Mouse (Mus musculus) forebrain, embryonic 14.5 days (tissue): ENCODE data around the gene Wnt3. TPM values are rescaled to one million over a fixed set of nuclear protein-coding genes. Genes with fewer than 3 reads are reported as not detected.

Source experiments
- ATAC-seq: fragments of 200-750 bp; cut with Nextera tagmentation; 2 replicates; pipeline ENCODE4 v1.8.0; 2017; ENCODE audit warnings: mild to moderate bottlenecking, moderate library complexity
- DNase-seq: peaks from one replicate; pipeline ENCODE4 v3.0.0-alpha.2; 2015; ENCODE audit warnings: low spot score
- H3K27ac ChIP-seq: fragments of 300-500 bp; sonication (generic); 2 replicates; pipeline ENCODE4 v1.5.1; 2014; ENCODE audit warnings: low read depth, mild to moderate bottlenecking, control low read depth, low read length, moderate library complexity
- H3K27me3 ChIP-seq: fragments of 300-500 bp; sonication (generic); replicated peaks from 2 replicates; pipeline ENCODE4 v1.6.1; 2014; ENCODE audit warnings: low read length, control low read depth, mixed read lengths; ENCODE audit not compliant: control insufficient read depth, insufficient read depth
- H3K36me3 ChIP-seq: fragments of 300-500 bp; sonication (generic); 2 replicates; pipeline ENCODE4 v1.6.1; 2014; ENCODE audit warnings: low read length, control low read depth; ENCODE audit not compliant: control insufficient read depth, insufficient read depth
- H3K4me1 ChIP-seq: fragments of 300-500 bp; sonication (generic); 2 replicates; pipeline ENCODE4 v1.6.1; 2014; ENCODE audit warnings: antibody characterized with exemption, low read length, control low read depth; ENCODE audit not compliant: control insufficient read depth, insufficient read depth
- H3K4me2 ChIP-seq: fragments of 300-500 bp; sonication (generic); 2 replicates; pipeline ENCODE4 v1.6.1; 2014; ENCODE audit warnings: mild to moderate bottlenecking, control low read depth, low read length
- H3K4me3 ChIP-seq: fragments of 300-500 bp; sonication (generic); 2 replicates; pipeline ENCODE4 v1.5.1; 2014; ENCODE audit warnings: low read depth, low read length, control low read depth
- H3K9ac ChIP-seq: fragments of 300-500 bp; sonication (generic); 2 replicates; pipeline ENCODE4 v1.6.1; 2014; ENCODE audit warnings: mild to moderate bottlenecking, low read length, control low read depth, moderate library complexity
- H3K9me3 ChIP-seq: fragments of 300-500 bp; sonication (generic); replicated peaks from 2 replicates; pipeline ENCODE4 v1.6.1; 2016; ENCODE audit warnings: low read length, control low read depth, mixed read lengths; ENCODE audit not compliant: control insufficient read depth
- WGBS: fragments of 180-500 bp; shearing (Covaris S2); extraction: QIAGEN DNeasy Blood & Tissue Kit; methylation state at CpG from one replicate; pipeline ENCODE4 v1.1.7; 2014; 5-methylcytosine and 5-hydroxymethylcytosine counted together
- polyA plus RNA-seq: library from polyadenylated mRNA; unstranded; fragments of >200 nt; fragmentation: Nextera tagmentation; extraction: Ambion mirVana; gene quantifications from 2 replicates; pipeline ENCODE4 v1.2.1, GENCODE M21; 2014

The Wnt3 gene
- polyA plus RNA-seq, 1 experiment from 2014 or later = 6.6 TPM

- 83% methylated on average over 13 of the region's 13 CpGs for WGBS
- H3K9ac ChIP-seq = no peak overlapping the region
- peaks cover 16% of the 10 kb centered on the region for H3K27me3 ChIP-seq
- H3K4me1 ChIP-seq = no peaks in the 10 kb centered on the region
- no peak overlapping the region for H3K27ac ChIP-seq
- DNase-seq (no peak), ATAC-seq (no peak)
- 0 out of 2 replicates have a peak, but pooled peaks cover under 1% of the 10 kb centered on the region for H3K36me3 ChIP-seq
- no peak overlapping the region for H3K4me2 ChIP-seq
- no peaks in the 10 kb centered on the region for H3K9me3 ChIP-seq
- H3K4me3 ChIP-seq = no peak overlapping the region
Measured at GRCm38 (mm10) chr11:103815986-103816385, 42.0 kb downstream of the Wnt3 start.

GRCm38 (mm10) chr11:103816719-103817118 is 42.8 kb downstream of the Wnt3 start:
- H3K4me2 ChIP-seq = no peak overlapping the region
- ATAC-seq (no peak), DNase-seq (no peak)
- WGBS = 83% methylated on average over 8 of the region's 8 CpGs
- H3K4me3 ChIP-seq = no peak overlapping the region
- peaks cover 6% of the 10 kb centered on the region for H3K36me3 ChIP-seq
- no peak overlapping the region for H3K27ac ChIP-seq
- H3K9ac ChIP-seq = no peak overlapping the region
- no peaks in the 10 kb centered on the region for H3K4me1 ChIP-seq
- H3K9me3 ChIP-seq = no peaks in the 10 kb centered on the region
- H3K27me3 ChIP-seq = peaks cover 8% of the 10 kb centered on the region

DNA sequence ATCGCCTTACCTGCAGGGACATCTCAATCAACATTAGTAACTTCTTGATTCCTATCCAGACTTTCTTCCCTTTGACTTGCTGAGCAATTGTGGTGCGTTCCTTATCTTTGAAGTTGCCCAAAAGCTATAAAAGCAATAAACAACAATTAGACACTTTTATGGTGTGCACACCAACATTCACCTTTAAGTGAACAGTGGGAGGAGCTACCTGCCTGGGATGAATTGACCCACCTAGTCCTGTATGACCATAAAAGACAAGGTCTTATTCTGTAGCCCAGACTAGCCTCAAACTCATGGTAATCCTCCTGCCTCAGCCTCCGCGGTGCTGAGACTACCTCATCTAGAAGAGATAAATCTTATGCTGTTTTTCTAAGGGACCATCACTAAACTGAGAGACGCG is 53.3 kb downstream of the Wnt3 start:
- H3K4me2 ChIP-seq = no peak overlapping the region
- WGBS = over 99% methylated on average over 6 of the region's 6 CpGs
- H3K27ac ChIP-seq = no peak overlapping the region
- ATAC-seq (no peak), DNase-seq (no peak)
- no peaks in the 10 kb centered on the region for H3K4me1 ChIP-seq
- no peaks in the 10 kb centered on the region for H3K27me3 ChIP-seq
- H3K9ac ChIP-seq = no peak overlapping the region
- H3K36me3 ChIP-seq = peaks cover 39% of the 10 kb centered on the region
- no peaks in the 10 kb centered on the region for H3K9me3 ChIP-seq
- H3K4me3 ChIP-seq = no peak overlapping the region

- H3K9me3 ChIP-seq = no peaks in the 10 kb centered on the region
- H3K4me1 ChIP-seq = no peaks in the 10 kb centered on the region
- H3K9ac ChIP-seq = no peak overlapping the region
- DNase-seq (no peak), ATAC-seq (no peak)
- no peak overlapping the region for H3K27ac ChIP-seq
- WGBS = 81% methylated on average over 7 of the region's 7 CpGs
- H3K36me3 ChIP-seq = peaks cover 24% of the 10 kb centered on the region
- no peak overlapping the region for H3K4me2 ChIP-seq
- no peaks in the 10 kb centered on the region for H3K27me3 ChIP-seq
- no peak overlapping the region for H3K4me3 ChIP-seq
Measured at GRCm38 (mm10) chr11:103828866-103829265, 54.9 kb downstream of the Wnt3 start.

DNA sequence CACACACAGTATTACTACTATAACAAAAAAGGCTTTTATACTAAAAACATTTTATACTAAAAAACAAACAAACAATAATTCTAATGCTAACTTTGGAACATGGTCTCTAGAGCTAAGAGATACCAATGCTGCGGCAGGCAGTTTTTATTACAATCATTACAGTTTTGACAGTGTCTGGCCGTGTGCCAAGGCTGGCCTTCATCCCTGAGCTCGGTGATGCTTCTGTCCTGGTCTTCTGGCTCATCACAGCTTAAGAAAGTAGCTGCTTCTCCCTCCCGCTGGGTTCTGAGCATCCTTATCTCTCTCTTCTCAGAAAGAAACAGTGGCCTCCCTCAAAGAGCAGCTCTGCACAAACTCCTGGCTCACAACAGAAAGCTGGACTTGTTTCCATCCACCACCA is 56.0 kb downstream of the Wnt3 start:
- Histone ChIP-seq H3K36me3 (peaks cover 18% of the 10 kb centered on the region; the same call in 1 of the 2 replicates), H3K4me3 (no peak overlapping the region), H3K27me3 (no peaks in the 10 kb centered on the region), H3K27ac (no peak overlapping the region), H3K9ac (no peak overlapping the region), H3K4me2 (no peak overlapping the region), H3K9me3 (no peaks in the 10 kb centered on the region), H3K4me1 (no peaks in the 10 kb centered on the region)
- DNase-seq (no peak), ATAC-seq (no peak)
- WGBS = 70% methylated on average over 4 of the region's 4 CpGs

DNA sequence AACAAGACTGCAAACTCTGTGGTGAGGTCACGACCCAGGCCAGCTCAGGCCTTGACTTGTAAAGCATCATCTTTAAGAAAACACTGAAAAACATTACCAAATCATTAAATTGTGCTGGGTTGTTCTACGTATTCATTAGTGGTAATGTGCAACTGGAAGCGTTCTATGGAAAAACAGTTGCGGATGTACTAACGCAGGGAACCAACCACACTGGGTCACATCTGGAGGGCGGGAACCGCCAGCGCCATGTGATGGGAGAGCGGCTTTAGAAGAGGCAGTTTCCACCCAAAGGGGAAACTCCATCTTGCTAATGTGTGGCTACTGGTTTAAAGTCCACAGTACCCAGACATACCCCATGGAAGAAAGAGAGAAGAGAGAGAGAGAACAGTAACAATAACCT is 56.5 kb downstream of the Wnt3 start:
- peaks cover 13% of the 10 kb centered on the region; the same call in 1 of the 2 replicates for H3K36me3 ChIP-seq
- no peak overlapping the region for H3K9ac ChIP-seq
- DNase-seq (no peak), ATAC-seq (no peak)
- H3K27me3 ChIP-seq = no peaks in the 10 kb centered on the region
- no peak overlapping the region for H3K4me3 ChIP-seq
- H3K27ac ChIP-seq = no peak overlapping the region
- H3K4me2 ChIP-seq = no peak overlapping the region
- H3K9me3 ChIP-seq = no peaks in the 10 kb centered on the region
- H3K4me1 ChIP-seq = no peaks in the 10 kb centered on the region
- WGBS = 78% methylated on average over 9 of the region's 9 CpGs

- no peaks in the 10 kb centered on the region for H3K27me3 ChIP-seq
- H3K9ac ChIP-seq = no peak overlapping the region
- H3K27ac ChIP-seq = no peak overlapping the region
- peaks cover 7% of the 10 kb centered on the region; the same call in 1 of the 2 replicates for H3K36me3 ChIP-seq
- H3K4me3 ChIP-seq = no peak overlapping the region
- ATAC-seq (no peak), DNase-seq (no peak)
- no peaks in the 10 kb centered on the region for H3K9me3 ChIP-seq
- WGBS = 67% methylated on average over 3 of the region's 3 CpGs
- no peaks in the 10 kb centered on the region for H3K4me1 ChIP-seq
- H3K4me2 ChIP-seq = no peak overlapping the region
Measured at GRCm38 (mm10) chr11:103831766-103832165, 57.8 kb downstream of the Wnt3 start.

GRCm38 (mm10) chr11:103832331-103832730 is 58.4 kb downstream of the Wnt3 start:
- Histone ChIP-seq H3K27me3 (no peaks in the 10 kb centered on the region), H3K27ac (no peak overlapping the region), H3K36me3 (0 out of 2 replicates have a peak, but pooled peaks cover 3% of the 10 kb centered on the region), H3K4me2 (no peak overlapping the region), H3K9me3 (no peaks in the 10 kb centered on the region), H3K4me1 (no peaks in the 10 kb centered on the region), H3K9ac (no peak overlapping the region), H3K4me3 (no peak overlapping the region)
- no peak for DNase-seq
- 76% methylated on average over 4 of the region's 4 CpGs for WGBS
- ATAC-seq = no peak

- no peaks in the 10 kb centered on the region for H3K36me3 ChIP-seq
- H3K27me3 ChIP-seq = no peaks in the 10 kb centered on the region
- H3K4me1 ChIP-seq = peaks cover 15% of the 10 kb centered on the region
- H3K4me2 ChIP-seq = no peak overlapping the region
- H3K27ac ChIP-seq = no peak overlapping the region
- no peak for ATAC-seq
- H3K9me3 ChIP-seq = no peaks in the 10 kb centered on the region
- DNase-seq = no peak
- WGBS = 83% methylated on average over 2 of the region's 2 CpGs
- H3K9ac ChIP-seq = no peak overlapping the region
- H3K4me3 ChIP-seq = no peak overlapping the region
Measured at GRCm38 (mm10) chr11:103838955-103839354, 65.0 kb downstream of the Wnt3 start.
